Mouse (Mus musculus) brain, embryonic 14.5 days (tissue): ENCODE measurements around the gene Sel1l3.

Source experiments
- CTCF ChIP-seq: fragments of 200-500 bp; IDR thresholded peaks from 2 replicates; pipeline ENCODE4 v1.5.1; 2012; ENCODE audit warnings: inconsistent platforms, mild to moderate bottlenecking, moderate library complexity, borderline replicate concordance; ENCODE audit not compliant: insufficient read depth, insufficient read length; ENCODE audit errors: extremely low read depth
- POLR2A ChIP-seq: fragments of 200-500 bp; IDR thresholded peaks from 2 replicates; pipeline ENCODE4 v1.6.1; 2012; ENCODE audit warnings: mild to moderate bottlenecking, inconsistent platforms, borderline replicate concordance; ENCODE audit not compliant: poor library complexity, insufficient read depth, insufficient read length, severe bottlenecking; ENCODE audit errors: extremely low read depth

DNA sequence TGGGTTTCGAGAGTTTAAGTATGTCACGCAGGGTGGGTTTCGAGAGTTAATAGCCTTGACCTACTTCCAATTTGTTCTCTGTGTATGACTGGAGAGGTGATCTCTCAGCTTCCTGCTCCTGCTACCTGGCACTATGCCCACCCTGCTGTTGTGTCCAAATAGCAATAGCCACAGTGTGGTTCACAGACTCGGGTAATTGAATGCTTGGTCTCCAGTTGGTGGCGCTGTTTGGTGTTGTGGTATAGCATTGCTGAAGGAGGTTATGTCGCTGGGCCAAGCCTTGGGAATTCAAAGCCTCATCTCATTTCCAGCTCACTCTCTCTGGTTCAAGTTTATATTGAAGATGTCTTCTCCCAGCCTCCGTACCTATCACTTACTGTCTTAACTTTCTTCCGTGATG lies 108.0 kb downstream of the Sel1l3 start:
- TF ChIP-seq CTCF (peak; percentile 23; the same call in 1 of the 2 replicates), POLR2A (no peak)
